Mouse (Mus musculus) G1E (cell line): Measurements from ENCODE around the gene Efcab3. TPM values are rescaled to one million over a fixed set of nuclear protein-coding genes. Genes with fewer than 3 reads are reported as not detected.

Source experiments
- ATAC-seq: 2 replicates; pipeline ENCODE4 v1.8.0; 2016; ENCODE audit warnings: mild to moderate bottlenecking; ENCODE audit not compliant: insufficient number of reproducible peaks, poor library complexity, low FRiP score, severe bottlenecking; ENCODE audit errors: extremely low read depth
- DNase-seq: peaks from one replicate; pipeline ENCODE4 v3.0.0; 2012; ENCODE audit warnings: low spot score
- H3K27me3 ChIP-seq: 2 replicates; pipeline ENCODE4 v1.6.1; 2012; ENCODE audit warnings: mild to moderate bottlenecking, low read length, inconsistent platforms; ENCODE audit not compliant: insufficient read depth
- H3K36me3 ChIP-seq: replicated peaks from 2 replicates; pipeline ENCODE3; 2012; ENCODE audit warnings: mild to moderate bottlenecking, inconsistent platforms
- H3K4me1 ChIP-seq: 2 replicates; pipeline ENCODE4 v1.6.1; 2012; ENCODE audit warnings: low read depth, low read length, inconsistent platforms, mixed read lengths; ENCODE audit not compliant: insufficient read depth
- H3K4me3 ChIP-seq: 2 replicates; pipeline ENCODE4 v1.5.1; 2012; ENCODE audit warnings: low read depth, mild to moderate bottlenecking, inconsistent platforms, low read length, moderate library complexity, mixed read lengths
- H3K9me3 ChIP-seq: replicated peaks from 2 replicates; pipeline ENCODE4 v1.6.1; 2012; ENCODE audit warnings: inconsistent platforms
- CTCF ChIP-seq: IDR thresholded peaks from 2 replicates; pipeline ENCODE4 v1.5.1; 2012; ENCODE audit warnings: low read depth, low read length, inconsistent platforms, mixed read lengths
- GATA1 ChIP-seq: IDR thresholded peaks from 2 replicates; pipeline ENCODE4 v1.6.1; 2012; ENCODE audit warnings: borderline replicate concordance, low read length, inconsistent platforms, mixed read lengths
- GATA2 ChIP-seq: IDR thresholded peaks from 2 replicates; pipeline ENCODE4 v1.6.1; 2012; ENCODE audit warnings: low read depth, low read length, inconsistent platforms, borderline replicate concordance
- POLR2AphosphoS5 ChIP-seq: IDR thresholded peaks from 2 replicates; pipeline ENCODE4 v1.6.1; 2012; ENCODE audit warnings: low read depth, low read length, inconsistent platforms; ENCODE audit not compliant: insufficient replicate concordance
- TAL1 ChIP-seq: conservative IDR thresholded peaks from 2 replicates; pipeline ENCODE4 v1.6.1; 2012; ENCODE audit warnings: low read depth, low read length, inconsistent platforms, mixed read lengths
- polyA plus RNA-seq: library from polyadenylated mRNA; stranded (reverse); fragments of >175 nt; gene quantifications from 2 replicates; pipeline ENCODE4 v1.2.3, GENCODE M21; 2012
- total RNA-seq, 2 experiments: library from RNA; stranded (forward) in 1 of 2; stranded (reverse) in 1 of 2; fragments of 200-1000 nt in 1 of 2; fragments of >200 nt in 1 of 2; fragmentation: Nextera tagmentation in 1 of 2; gene quantifications; 2 replicates each; pipeline ENCODE4 v1.2.3; 2014 to 2017

Efcab3 gene
- total and polyA plus RNA-seq, 3 experiments = not detected

- DNase-seq = no peak
- Histone ChIP-seq H3K9me3 (no peaks in the 10 kb centered on the region), H3K27me3 (no peaks in the 10 kb centered on the region), H3K4me3 (peak overlapping the region; percentile 62; the same call in 1 of the 2 replicates), H3K36me3 (no peaks in the 10 kb centered on the region), H3K4me1 (peaks cover 80% of the 10 kb centered on the region)
- no peak for TF ChIP-seq GATA2
- no peak for TF ChIP-seq CTCF
- no peak for TF ChIP-seq TAL1
- TF ChIP-seq POLR2AphosphoS5 = no peak
- no peak for TF ChIP-seq GATA1
- no peak for ATAC-seq
Measured at GRCm38 (mm10) chr11:105152017-105152300, 88.6 kb downstream of the Efcab3 start.

GRCm38 (mm10) chr11:105152357-105152899 lies 89.0 kb downstream of the Efcab3 start:
- no peaks in the 10 kb centered on the region for H3K9me3 ChIP-seq
- ATAC-seq (peak; percentile 74), DNase-seq (peak; percentile 52)
- TF ChIP-seq TAL1 = peak; percentile 75
- TF ChIP-seq POLR2AphosphoS5 = no peak
- TF ChIP-seq CTCF = no peak
- no peak for TF ChIP-seq GATA1
- no peak for TF ChIP-seq GATA2
- H3K27me3 ChIP-seq = no peaks in the 10 kb centered on the region
- H3K36me3 ChIP-seq = no peaks in the 10 kb centered on the region
- peaks cover 82% of the 10 kb centered on the region for H3K4me1 ChIP-seq
- peak overlapping the region; percentile 64; the same call in 1 of the 2 replicates for H3K4me3 ChIP-seq

- no peaks in the 10 kb centered on the region for H3K36me3 ChIP-seq
- peak overlapping the region; percentile 64; the same call in 1 of the 2 replicates for H3K4me3 ChIP-seq
- H3K4me1 ChIP-seq = peaks cover 90% of the 10 kb centered on the region
- no peaks in the 10 kb centered on the region for H3K27me3 ChIP-seq
- TF ChIP-seq POLR2AphosphoS5 = no peak
- TF ChIP-seq GATA2 = no peak
- TF ChIP-seq GATA1 = no peak
- no peak for TF ChIP-seq CTCF
- no peak for TF ChIP-seq TAL1
- 0 out of 2 replicates have a peak, but pooled peaks have one; percentile 16 for ATAC-seq
- peak; percentile 27 for DNase-seq
- no peaks in the 10 kb centered on the region for H3K9me3 ChIP-seq
Measured at GRCm38 (mm10) chr11:105153068-105153833, 89.9 kb downstream of the Efcab3 start.

- no peaks in the 10 kb centered on the region for H3K27me3 ChIP-seq
- H3K4me3 ChIP-seq = no peak overlapping the region
- DNase-seq (no peak), ATAC-seq (no peak)
- peaks cover 91% of the 10 kb centered on the region for H3K4me1 ChIP-seq
- no peaks in the 10 kb centered on the region for H3K9me3 ChIP-seq
- peaks cover 17% of the 10 kb centered on the region for H3K36me3 ChIP-seq
- TF ChIP-seq POLR2AphosphoS5 (no peak), GATA1 (no peak), CTCF (no peak), TAL1 (no peak), GATA2 (no peak)
Measured at GRCm38 (mm10) chr11:105155915-105156314, 92.5 kb downstream of the Efcab3 start.

GRCm38 (mm10) chr11:105156748-105157267 lies 93.4 kb downstream of the Efcab3 start:
- ATAC-seq = no peak
- DNase-seq = no peak
- H3K9me3 ChIP-seq = no peaks in the 10 kb centered on the region
- no peak for TF ChIP-seq GATA1
- TF ChIP-seq TAL1 = no peak
- TF ChIP-seq GATA2 = no peak
- TF ChIP-seq POLR2AphosphoS5 = no peak
- TF ChIP-seq CTCF = no peak
- peaks cover 26% of the 10 kb centered on the region for H3K36me3 ChIP-seq
- peak overlapping the region; percentile 70 for H3K4me3 ChIP-seq
- no peaks in the 10 kb centered on the region for H3K27me3 ChIP-seq
- H3K4me1 ChIP-seq = peaks cover 88% of the 10 kb centered on the region

GRCm38 (mm10) chr11:105158047-105158446 lies 94.7 kb downstream of the Efcab3 start:
- H3K9me3 ChIP-seq = no peaks in the 10 kb centered on the region
- no peaks in the 10 kb centered on the region for H3K27me3 ChIP-seq
- ATAC-seq (no peak), DNase-seq (no peak)
- TF ChIP-seq GATA1 (no peak), CTCF (no peak), TAL1 (no peak), GATA2 (no peak), POLR2AphosphoS5 (no peak)
- H3K4me3 ChIP-seq = peak overlapping the region; percentile 70
- H3K36me3 ChIP-seq = peaks cover 34% of the 10 kb centered on the region
- peaks cover 86% of the 10 kb centered on the region for H3K4me1 ChIP-seq
